Mouse (Mus musculus) kidney, postnatal 14 days (tissue): ENCODE results near the gene Sspo.

Source experiments
- DNase-seq: peaks from one replicate; pipeline ENCODE4 v3.0.0; 2022; ENCODE audit warnings: mixed read lengths

Sspo gene

DNA sequence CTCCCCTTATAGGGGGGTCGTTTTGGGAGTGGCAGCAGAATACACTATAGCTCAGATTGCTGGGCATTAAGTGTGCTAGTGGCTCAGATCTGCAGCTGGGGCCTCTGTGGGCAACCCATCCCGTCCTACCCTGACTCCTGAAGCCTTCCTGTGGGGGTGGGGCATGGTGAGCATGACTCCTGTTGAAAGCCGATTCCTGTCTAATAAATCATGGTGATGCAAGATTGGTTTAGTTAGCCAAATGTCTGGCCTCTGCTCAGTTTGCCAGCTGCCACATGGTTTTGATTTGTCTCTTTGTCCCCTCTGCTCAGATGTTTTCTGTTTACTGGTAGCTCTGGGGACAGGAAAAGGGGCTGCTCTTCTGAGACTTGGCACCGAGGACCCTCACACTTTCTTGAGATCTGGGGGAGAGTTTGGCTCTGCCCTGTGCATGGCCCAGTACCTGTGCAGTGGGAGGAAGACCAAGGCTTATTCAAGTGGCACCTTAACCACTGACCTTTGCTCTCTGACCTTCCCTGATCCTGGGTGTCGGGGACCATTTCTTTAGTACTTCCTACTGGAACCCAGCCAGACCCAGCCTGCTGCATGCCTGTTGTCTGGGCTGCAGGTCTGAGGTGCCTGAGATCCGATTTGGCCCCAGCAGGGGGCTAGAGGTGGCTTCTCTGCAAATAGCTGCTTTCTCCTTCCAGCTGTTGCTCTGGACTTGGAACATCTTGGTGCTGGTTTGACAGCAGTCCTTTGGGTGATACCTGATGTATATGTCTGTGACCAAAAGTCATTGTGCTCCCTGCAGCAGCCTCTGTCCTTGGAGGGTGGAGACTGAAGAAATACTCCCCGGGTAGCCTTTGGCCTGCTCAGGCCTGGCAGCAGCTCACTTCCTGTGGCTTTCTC is 93.8 kb downstream of the Sspo start:
- peak; percentile 54 for DNase-seq

DNA sequence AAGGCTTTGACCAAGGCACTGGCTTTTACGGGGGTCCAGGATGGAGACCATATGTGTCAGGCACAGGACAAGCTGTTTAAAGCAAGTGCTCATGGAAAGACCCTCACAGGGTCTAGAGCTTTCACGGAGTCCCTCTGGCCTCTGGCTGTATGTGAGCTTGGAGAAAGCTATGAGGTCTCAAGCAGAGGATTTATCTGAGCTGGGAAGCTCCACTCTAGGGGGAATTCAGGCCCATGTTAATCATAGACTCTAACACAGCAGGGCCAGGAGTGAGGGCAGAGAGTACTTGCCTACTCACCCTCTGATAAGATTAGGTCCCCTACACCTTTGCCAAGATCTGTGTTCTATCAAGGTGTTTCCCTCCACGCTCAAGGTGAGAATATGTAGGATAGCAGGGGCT is 94.6 kb downstream of the Sspo start:
- DNase-seq, result no peak

DNA sequence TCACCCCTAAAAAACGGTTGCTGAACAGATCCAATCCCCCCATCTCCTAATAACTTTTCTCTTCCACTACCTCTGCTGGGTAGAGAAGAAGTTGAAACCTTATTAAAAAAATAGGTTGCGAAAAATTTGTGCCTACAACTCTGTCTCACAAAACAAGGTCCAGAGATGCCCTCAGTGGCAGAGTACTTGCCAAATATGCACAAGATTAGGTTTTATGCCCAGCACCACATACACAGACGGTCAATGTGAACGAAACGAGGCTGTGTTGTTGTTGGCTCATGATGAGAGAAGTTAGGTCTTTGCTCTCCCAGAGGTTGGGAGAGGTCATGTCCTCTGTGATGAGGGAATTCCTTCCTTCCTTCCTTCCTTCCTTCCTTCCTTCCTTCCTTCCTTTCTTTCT is 97.2 kb downstream of the Sspo start:
- DNase-seq, result no peak

DNA sequence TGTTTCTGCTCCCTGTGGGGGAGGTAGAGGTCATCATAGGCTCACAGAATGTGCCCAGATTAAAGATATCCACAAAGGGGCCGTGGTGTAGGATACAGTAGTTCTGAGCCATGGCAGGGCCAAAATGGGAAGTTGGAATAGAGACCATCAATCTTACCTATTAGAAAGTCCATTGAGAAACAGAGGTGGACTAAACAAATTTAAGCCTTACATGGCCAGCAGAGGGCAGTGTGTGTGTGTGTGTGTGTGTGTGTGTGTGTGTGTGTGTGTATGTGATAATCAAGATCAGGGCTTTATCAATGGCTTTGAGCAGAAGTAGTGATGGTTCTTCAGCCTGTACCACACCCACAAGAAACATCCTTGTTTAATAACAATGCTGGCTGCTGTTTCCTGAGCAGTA is 98.2 kb downstream of the Sspo start:
- peak; percentile 58 for DNase-seq

DNA sequence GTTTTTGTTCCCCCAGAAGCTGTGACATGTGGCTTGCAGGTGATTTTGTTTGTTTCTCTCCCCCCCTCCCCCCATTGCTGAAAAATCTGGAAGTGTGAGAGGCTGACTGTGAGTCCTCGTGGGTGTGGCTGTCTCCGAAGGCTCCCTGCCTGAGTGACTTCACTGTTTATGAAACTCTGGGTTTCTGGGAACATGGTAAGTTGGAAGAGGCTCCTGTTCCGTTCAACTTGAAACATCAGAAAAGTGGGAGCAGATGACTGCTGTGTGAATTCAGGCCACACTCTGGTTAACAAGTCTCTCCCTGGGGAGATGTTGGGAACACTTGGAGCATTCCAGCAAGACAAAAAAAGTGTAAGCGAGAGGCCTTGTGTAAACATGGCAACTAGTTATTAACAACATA is 98.8 kb downstream of the Sspo start:
- DNase-seq, result no peak

DNA sequence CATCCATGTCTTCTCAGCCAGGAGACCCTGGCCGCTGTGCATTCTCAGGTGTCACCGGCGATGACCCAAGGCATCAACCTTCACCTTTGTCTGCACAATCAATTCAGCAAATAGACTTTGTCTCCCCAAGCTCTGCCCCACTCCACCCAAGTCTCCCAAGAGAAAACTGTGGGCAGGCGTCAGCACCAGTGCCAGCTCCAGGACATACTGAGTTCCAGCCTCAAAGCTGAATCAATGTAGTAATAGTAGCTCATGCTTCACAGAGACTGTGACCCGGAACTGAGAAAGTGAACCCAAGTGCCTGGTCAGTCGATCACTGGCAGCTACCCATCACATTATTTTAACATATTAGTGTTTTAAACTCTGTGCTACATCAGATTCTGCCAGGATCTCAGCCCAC is 100.3 kb downstream of the Sspo start:
- no peak for DNase-seq
